Mouse (Mus musculus) urinary bladder, postnatal 10 days (tissue): ENCODE results near the gene Pmpca.
A peak's percentile ranks its signal among the peaks of the same experiment; 100 is the strongest.
"Not testable (repeated sequence)": the region's sequence is repeated elsewhere in the genome, so short reads cannot be mapped to it uniquely, and the experiment has no call there.

Experiments used
- DNase-seq: peaks from one replicate; pipeline ENCODE4 v3.0.0; 2022; ENCODE audit warnings: low spot score

Pmpca gene

DNA sequence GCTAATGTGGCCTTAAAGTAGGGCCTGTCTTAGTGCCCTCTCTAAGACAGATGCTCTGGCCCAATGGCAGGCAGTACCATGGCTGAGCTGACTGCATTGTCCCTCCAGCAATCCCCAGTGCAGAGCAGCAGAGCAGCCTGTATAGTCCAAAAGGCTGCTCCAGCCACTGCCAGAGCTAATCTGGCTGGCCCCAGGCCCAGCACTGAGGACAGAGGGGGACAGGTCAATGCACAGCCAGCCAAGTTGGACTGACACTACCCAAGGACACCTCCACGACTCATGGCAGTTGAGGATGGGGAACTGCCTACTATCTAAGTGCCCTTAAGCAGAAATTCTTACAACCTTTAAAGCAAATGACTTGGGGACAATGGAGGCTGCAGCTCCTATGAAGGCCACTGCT, 20.6 kb upstream of the Pmpca start:
- DNase-seq, result no peak

DNA sequence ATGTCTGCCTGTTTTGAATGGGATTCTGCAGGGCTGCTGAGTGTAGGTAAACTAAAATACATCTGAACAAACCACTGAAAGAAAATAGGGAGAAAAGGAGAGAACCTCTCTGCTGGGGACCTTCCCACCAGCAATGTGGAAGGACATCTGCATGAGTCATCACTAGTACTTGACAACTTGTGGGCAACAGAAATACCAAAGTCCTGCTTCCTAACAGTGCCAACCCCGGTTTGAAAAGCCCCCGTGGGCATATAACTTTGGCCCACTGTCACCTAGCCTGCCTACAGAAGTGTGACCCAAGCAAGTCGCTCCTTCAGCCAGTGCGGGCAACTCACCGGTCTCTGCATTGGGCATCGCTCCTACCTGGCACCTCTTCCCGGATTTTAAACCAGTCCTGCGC, 16.7 kb upstream of the Pmpca start:
- DNase-seq, result no peak

DNA sequence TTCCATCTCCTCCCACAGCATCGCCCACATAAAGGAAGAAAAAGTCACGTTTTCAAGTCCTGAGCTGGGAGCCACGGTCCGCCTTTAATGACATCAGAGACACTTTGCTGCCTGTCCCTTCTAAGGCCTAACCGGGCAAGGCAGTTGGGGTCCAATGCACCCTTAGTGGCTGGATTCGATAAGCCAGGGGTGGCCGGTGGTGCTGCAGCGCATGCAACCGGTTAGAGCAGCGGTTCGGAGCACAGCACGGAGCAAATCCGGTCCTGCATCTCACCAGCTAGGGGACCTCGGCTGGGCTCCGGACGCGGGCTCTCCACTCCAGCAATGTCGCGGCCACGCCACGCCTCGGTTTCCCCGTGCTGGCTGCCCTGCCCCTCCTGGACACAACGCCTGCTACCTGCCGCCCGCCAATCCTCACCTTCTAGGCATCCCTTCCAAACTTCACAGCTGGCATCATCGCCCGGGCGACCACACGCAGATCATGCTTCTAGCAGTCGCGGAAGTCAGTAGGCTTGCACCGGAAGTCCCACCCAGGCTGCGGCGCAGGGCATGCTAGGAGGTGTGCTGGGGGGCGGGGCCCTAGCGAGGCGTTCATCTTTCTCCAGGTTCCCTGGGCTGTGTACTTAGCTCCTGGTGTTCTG, 8.9 kb upstream of the Pmpca start, which contains the start of gene Snapc4:
Gene Snapc4, minus strand, starts transcription at position 523 of the 641 bp plus-strand sequence.
- no peak for DNase-seq

- not testable (repeated sequence) for DNase-seq
These were observed 8.3 kb upstream of the Pmpca start for GRCm38 (mm10) chr2:26380871-26381270.

DNA sequence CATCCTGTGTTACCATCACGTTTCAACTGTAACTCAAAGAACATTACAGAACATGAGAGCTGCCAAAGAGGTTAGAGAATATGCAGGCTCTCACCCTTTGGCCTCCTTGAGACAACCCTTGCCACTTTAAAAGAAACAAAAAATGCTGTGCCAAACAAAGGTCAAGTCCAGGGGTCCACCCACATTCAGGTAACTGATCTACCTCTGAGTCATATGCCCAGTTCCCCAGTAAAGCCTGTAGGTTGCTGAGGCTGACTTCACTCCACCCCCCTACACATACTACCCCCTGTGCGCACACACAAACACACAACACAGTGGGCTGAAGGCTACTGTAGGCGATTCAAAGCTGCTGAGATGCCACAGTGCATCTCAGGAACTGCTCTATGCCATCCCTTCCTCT, 1.4 kb upstream of the Pmpca start:
- DNase-seq, result no peak

GRCm38 (mm10) chr2:26388682-26389153, 421 bp upstream of the Pmpca start:
- DNase-seq, result no peak

DNA sequence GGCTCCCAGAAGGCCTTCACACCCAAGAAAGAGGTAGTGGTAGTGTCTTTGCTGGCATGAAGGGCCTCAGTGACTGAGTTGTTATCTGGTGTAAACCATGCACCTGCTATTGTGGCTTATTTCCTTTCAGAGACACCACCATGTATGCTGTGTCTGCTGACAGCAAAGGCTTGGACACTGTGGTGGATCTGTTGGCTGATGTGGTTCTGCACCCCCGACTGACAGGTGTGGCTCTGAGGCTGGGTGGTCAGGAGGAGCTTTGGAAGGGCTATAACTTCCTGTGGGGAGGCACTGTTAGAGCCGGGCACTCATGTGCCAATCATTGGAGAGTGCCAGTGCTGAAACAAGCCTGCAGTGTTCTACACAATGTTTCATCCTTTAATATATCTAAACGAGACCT, 1.8 kb downstream of the Pmpca start:
- DNase-seq, result no peak

GRCm38 (mm10) chr2:26391617-26392016, 2.5 kb downstream of the Pmpca start:
- DNase-seq, result no peak

- DNase-seq, result no peak
These were observed 9.8 kb downstream of the Pmpca start for GRCm38 (mm10) chr2:26398978-26399377.

DNA sequence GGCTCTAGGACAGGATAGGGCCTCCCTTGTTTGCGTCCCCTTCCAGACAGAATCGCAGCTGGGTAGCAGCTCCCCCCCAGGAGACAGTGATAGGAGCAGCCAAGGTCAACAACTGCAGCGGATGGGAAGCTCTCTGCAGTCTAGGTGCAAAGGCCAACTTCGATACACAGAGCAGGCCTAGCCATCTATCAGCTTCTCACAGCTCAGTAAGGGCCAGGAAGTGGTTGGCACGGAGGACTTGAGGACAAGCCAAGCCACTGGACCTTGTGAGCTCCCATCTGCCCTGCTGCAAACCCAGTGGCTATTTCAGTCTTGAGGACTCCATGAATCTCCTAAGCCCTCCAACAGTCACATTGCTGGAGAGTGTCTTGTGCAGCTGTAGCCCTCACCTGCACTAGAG, 10.5 kb downstream of the Pmpca start:
- DNase-seq, result no peak

- DNase-seq, result no peak
These were observed 11.2 kb downstream of the Pmpca start for GRCm38 (mm10) chr2:26400296-26400695.

DNA sequence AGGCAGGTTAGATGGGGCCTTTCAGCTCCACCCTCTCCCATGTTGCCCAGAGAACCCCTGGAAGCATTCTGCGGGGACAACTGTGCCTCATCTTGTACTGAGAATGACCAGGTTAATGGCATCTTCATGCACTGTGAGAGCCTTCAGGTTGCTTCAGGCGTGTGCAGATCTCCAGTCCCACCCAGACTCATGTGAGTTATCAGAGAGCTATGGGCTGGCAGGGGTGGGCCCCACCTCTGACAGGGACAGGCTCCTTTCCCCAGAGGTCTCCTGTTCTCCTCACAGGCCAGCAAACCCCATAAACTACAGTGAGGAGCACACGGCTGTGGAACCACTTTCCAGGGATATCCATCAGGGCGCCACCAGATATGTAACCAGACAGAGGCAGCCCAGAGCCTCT, 11.9 kb downstream of the Pmpca start:
- DNase-seq, result no peak

DNA sequence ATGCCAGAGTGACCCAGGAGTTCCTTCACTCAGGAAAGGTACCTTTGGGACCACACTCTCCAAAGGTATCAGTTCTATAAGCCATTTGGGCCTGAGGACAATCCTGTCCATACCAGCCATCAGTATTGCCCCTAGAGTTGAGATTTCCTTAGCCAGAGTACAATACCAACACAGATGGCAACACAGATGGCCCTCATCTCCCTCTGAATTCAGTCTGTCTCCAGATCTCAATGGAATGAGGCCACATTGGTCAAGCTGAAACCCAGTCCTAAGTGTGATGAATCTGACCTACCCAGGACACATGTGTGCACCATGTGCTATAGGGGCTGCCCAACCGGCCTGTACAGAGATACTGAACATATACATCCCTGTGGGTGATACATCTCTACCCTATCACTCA, 13.1 kb downstream of the Pmpca start:
- no peak for DNase-seq

- no peak for DNase-seq
These were observed 14.2 kb downstream of the Pmpca start for GRCm38 (mm10) chr2:26403306-26403705.

GRCm38 (mm10) chr2:26408515-26409356, 19.6 kb downstream of the Pmpca start, which contains the start of gene Inpp5e:
TSS of gene Inpp5e (minus strand) at chr2:26409203.
- DNase-seq, result peak; percentile 95

DNA sequence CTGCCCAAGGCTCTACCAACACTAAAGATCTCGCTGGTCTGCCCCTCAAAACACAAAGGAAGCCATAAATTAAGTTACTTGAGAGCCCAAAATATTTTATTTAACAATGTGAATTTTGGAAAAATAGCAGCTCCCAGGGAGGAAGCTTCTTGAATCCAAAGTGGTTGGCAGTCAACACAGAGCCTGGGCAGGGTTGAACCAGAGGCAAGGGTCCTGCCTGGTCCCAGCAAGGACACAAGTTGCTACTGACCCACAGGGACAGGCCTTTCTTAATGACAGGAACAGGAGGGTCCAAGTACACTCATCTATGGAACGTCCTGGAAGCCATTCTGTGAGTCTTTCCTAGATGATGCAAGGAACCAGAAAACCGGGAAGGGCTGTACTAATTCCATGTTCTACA, 20.2 kb downstream of the Pmpca start:
- DNase-seq, result no peak

DNA sequence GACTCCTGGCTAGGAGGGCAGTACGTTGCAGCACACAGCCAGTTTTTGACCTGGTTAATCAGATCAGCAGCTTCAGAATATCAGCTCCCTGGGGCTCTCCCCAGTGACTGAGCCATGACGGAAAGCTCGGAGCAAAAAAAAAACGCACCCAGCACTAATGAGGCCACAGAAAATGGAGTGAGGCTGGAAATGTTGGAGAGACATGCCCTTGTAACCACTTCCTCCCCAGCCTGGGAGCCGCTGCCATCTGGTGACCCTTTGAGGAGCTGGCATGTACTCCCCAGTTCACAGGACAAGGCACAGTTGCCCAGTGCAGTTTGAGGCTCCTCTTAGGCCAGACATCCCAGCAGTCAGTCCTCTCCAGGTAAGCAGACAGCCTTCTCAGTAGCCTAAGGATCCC, 21.0 kb downstream of the Pmpca start:
- DNase-seq, result no peak

GRCm38 (mm10) chr2:26410931-26411411, 21.8 kb downstream of the Pmpca start:
- no peak for DNase-seq

DNA sequence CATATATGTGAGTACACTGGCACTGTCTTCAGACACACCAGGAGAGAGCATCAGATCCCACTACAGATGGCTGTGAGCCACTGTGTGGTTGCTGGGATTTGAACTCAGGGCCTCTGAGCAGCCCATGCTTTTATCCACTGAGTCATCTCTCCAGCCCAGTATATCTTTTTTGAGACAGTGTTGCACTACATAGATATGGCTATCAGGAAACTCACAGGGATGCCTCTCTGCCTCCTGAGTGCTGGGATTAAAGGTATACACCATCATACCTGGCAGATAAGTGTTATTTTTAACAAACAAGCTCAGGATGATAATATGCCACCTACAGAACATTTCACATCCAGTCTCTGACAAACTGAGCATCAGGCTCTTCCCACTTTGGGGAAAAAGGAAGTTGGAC, 27.9 kb downstream of the Pmpca start:
- no peak for DNase-seq

DNA sequence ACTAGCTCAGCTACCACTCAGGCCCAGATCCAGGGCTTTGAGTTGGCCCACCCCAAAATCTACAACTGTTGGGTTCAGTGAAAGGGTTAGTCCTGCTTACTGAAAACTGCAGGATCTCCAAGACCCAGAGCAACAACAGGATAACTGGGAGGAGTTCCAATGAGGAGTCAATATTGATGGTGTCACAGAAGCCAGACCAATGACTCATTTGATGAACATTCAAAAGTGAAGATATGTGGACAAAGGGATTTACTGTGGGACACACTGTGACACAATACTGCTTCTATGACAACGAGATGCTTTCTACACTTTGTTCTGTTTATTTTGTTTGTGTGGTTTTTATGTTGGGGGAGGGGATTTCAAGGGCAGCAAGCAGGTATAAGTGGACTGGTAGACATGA, 29.0 kb downstream of the Pmpca start:
- no peak for DNase-seq

- DNase-seq, result no peak
These were observed 32.8 kb downstream of the Pmpca start for GRCm38 (mm10) chr2:26421969-26422368.

GRCm38 (mm10) chr2:26423086-26423485, 33.9 kb downstream of the Pmpca start:
- no peak for DNase-seq

- no peak for DNase-seq
These were observed 35.4 kb downstream of the Pmpca start for GRCm38 (mm10) chr2:26424541-26424940.
